Mouse (Mus musculus) midbrain, postnatal 0 days (tissue): ENCODE measurements around the gene Ubxn4. TPM values are rescaled to one million over a fixed set of nuclear protein-coding genes. Genes with fewer than 3 reads are reported as not detected.

Experiments
- ATAC-seq: fragments of 200-750 bp; cut with Nextera tagmentation; 2 replicates; pipeline ENCODE4 v1.8.0; 2017; ENCODE audit warnings: moderate number of reproducible peaks, mild to moderate bottlenecking, moderate TSS enrichment, moderate library complexity; ENCODE audit not compliant: low FRiP score
- DNase-seq: peaks from one replicate; pipeline ENCODE4 v3.0.0-alpha.2; 2015; ENCODE audit warnings: low spot score
- H3K27ac ChIP-seq: fragments of 300-500 bp; sonication (generic); 2 replicates; pipeline ENCODE4 v1.5.1; 2014; ENCODE audit warnings: low read depth, mild to moderate bottlenecking, low read length, mixed read lengths
- H3K27me3 ChIP-seq: fragments of 300-500 bp; sonication (generic); 2 replicates; pipeline ENCODE4 v1.6.1; 2014; ENCODE audit warnings: low read length, control low read depth, mixed read lengths; ENCODE audit not compliant: insufficient read depth
- H3K36me3 ChIP-seq: fragments of 300-500 bp; sonication (generic); 2 replicates; pipeline ENCODE4 v1.6.1; 2014; ENCODE audit warnings: low read length, control low read depth, mixed read lengths; ENCODE audit not compliant: insufficient read depth
- H3K4me1 ChIP-seq: fragments of 300-500 bp; sonication (generic); 2 replicates; pipeline ENCODE4 v1.6.1; 2014; ENCODE audit warnings: mild to moderate bottlenecking, control low read depth, antibody characterized with exemption, low read length, mixed read lengths; ENCODE audit not compliant: insufficient read depth
- H3K4me2 ChIP-seq: fragments of 300-500 bp; sonication (generic); 2 replicates; pipeline ENCODE4 v1.6.1; 2014; ENCODE audit warnings: low read depth, mild to moderate bottlenecking, low read length, mixed read lengths; ENCODE audit not compliant: poor library complexity, severe bottlenecking
- H3K4me3 ChIP-seq: fragments of 300-500 bp; sonication (generic); 2 replicates; pipeline ENCODE4 v1.5.1; 2014; ENCODE audit warnings: low read depth, mild to moderate bottlenecking, low read length, moderate library complexity
- H3K9ac ChIP-seq: fragments of 300-500 bp; sonication (generic); replicated peaks from 2 replicates; pipeline ENCODE4 v1.6.1; 2014; ENCODE audit warnings: mild to moderate bottlenecking, low read length, moderate library complexity, mixed read lengths; ENCODE audit not compliant: poor library complexity, severe bottlenecking
- H3K9me3 ChIP-seq: fragments of 300-500 bp; sonication (generic); 2 replicates; pipeline ENCODE4 v1.6.1; 2016; ENCODE audit warnings: low read length, control low read depth
- CTCF ChIP-seq: IDR thresholded peaks from 2 replicates; pipeline ENCODE4 v1.5.1; 2016; ENCODE audit warnings: antibody characterized with exemption, mild to moderate bottlenecking
- WGBS: fragments of 180-500 bp; shearing (Covaris S2); extraction: QIAGEN DNeasy Blood & Tissue Kit; methylation state at CpG from one replicate; pipeline ENCODE4 v1.1.7; 2014; 5-methylcytosine and 5-hydroxymethylcytosine counted together
- polyA plus RNA-seq: library from polyadenylated mRNA; unstranded; fragments of >200 nt; fragmentation: Nextera tagmentation; extraction: Ambion mirVana; gene quantifications from 2 replicates; pipeline ENCODE4 v1.2.1, GENCODE M21; 2015
- total RNA-seq: library from RNA; depleted of rRNA; stranded (reverse); fragments of >200 nt; gene quantifications from 2 replicates; pipeline ENCODE4 v1.2.3, GENCODE M21; 2014

Ubxn4 gene
- total and polyA plus RNA-seq, 2 experiments from 2014 or later = 39.5 to 84.3 TPM

- Histone ChIP-seq H3K9me3 (no peaks in the 10 kb centered on the region), H3K27ac (no peak overlapping the region), H3K4me3 (no peak overlapping the region), H3K4me1 (no peaks in the 10 kb centered on the region), H3K4me2 (no peak overlapping the region), H3K9ac (no peak overlapping the region), H3K36me3 (peaks cover 46% of the 10 kb centered on the region), H3K27me3 (no peaks in the 10 kb centered on the region)
- ATAC-seq = no peak
- no peak for TF ChIP-seq CTCF
- no peak for DNase-seq
- WGBS = 98% methylated on average over 3 of the region's 3 CpGs
Observed at GRCm38 (mm10) chr1:128278563-128278962, 34.8 kb downstream of the Ubxn4 start.

DNA sequence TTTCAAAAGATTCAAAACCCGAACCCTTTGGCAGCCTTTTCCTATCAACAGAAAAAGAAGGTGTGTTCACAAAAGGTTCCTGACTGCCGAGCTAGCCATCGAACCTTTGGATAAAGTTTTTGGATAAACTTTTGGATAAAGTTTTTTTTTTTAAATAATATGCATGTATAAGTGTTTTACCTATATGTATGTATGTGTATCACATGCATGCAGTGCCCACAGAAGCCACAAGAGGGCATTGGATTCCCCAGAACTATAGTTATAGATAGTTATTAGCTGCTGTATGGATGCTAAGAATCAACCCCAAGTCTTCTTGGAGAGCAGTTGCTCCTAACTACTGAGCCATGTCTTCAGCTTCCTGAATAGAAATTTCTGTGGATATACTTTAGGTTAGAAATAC, 38.0 kb downstream of the Ubxn4 start:
- ATAC-seq (no peak), DNase-seq (no peak)
- WGBS = 96% methylated on average over 3 of the region's 3 CpGs
- no peak overlapping the region for H3K27ac ChIP-seq
- peak; percentile 48 for TF ChIP-seq CTCF
- H3K9me3 ChIP-seq = no peaks in the 10 kb centered on the region
- no peak overlapping the region for H3K4me3 ChIP-seq
- H3K4me1 ChIP-seq = no peaks in the 10 kb centered on the region
- no peak overlapping the region for H3K9ac ChIP-seq
- no peak overlapping the region for H3K4me2 ChIP-seq
- no peaks in the 10 kb centered on the region for H3K27me3 ChIP-seq
- H3K36me3 ChIP-seq = peaks cover 29% of the 10 kb centered on the region

DNA sequence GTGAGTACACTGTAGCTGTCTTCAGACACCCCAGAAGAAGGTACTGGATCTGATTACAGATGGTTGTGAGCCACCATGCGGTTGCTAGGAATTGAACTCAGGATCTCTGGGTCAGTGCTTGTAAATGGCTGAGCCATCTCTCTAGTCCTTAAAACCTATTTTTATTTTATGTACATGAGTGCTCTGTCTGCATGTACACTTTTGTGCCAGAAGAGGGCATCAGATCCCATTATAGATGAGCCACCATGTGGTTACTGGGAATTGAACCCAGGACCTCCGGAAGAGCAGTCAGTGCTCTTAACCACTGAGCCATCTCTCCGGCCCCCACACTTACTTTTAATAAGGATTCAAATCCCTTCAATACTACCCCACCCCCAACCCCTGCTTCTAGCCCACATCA, 39.2 kb downstream of the Ubxn4 start:
- H3K9ac ChIP-seq = no peak overlapping the region
- no peak overlapping the region for H3K27ac ChIP-seq
- H3K4me3 ChIP-seq = no peak overlapping the region
- no peaks in the 10 kb centered on the region for H3K27me3 ChIP-seq
- DNase-seq (no peak), ATAC-seq (no peak)
- H3K4me2 ChIP-seq = no peak overlapping the region
- 94% methylated on average over 3 of the region's 3 CpGs for WGBS
- H3K9me3 ChIP-seq = no peaks in the 10 kb centered on the region
- peaks cover 19% of the 10 kb centered on the region for H3K36me3 ChIP-seq
- TF ChIP-seq CTCF = peak; percentile 27; the same call in 1 of the 2 replicates
- H3K4me1 ChIP-seq = no peaks in the 10 kb centered on the region

GRCm38 (mm10) chr1:128284157-128284690, 40.5 kb downstream of the Ubxn4 start:
- Histone ChIP-seq H3K27ac (no peak overlapping the region), H3K4me3 (no peak overlapping the region), H3K36me3 (peaks cover 11% of the 10 kb centered on the region), H3K9me3 (no peaks in the 10 kb centered on the region), H3K27me3 (no peaks in the 10 kb centered on the region), H3K4me1 (no peaks in the 10 kb centered on the region), H3K4me2 (no peak overlapping the region), H3K9ac (no peak overlapping the region)
- DNase-seq = no peak
- no peak for ATAC-seq
- TF ChIP-seq CTCF = no peak
- 94% methylated on average over 8 of the region's 8 CpGs for WGBS

DNA sequence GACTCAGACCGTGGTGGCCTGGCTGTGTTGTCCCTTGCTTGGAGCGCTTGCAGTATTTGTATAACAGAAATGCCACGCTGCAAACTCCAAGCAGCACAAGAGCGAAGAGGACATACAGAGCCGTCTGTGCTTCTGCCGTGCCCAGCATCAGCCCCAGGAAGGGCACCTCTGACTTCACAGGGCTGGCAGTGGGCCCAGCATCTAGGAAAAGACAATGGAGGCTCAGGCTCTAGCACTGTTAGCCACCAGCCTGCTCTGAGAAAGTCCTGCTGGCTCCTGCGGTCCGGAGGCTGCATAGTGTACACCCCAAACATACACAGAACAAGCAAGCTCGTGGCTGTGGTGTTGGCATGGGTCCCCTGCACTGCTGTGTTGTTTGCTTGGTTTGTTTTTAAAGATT, 41.4 kb downstream of the Ubxn4 start:
- 80% methylated on average over 9 of the region's 9 CpGs for WGBS
- no peak overlapping the region for H3K9ac ChIP-seq
- TF ChIP-seq CTCF = no peak
- no peak overlapping the region for H3K4me3 ChIP-seq
- no peak overlapping the region for H3K27ac ChIP-seq
- ATAC-seq (no peak), DNase-seq (no peak)
- H3K4me1 ChIP-seq = no peaks in the 10 kb centered on the region
- H3K27me3 ChIP-seq = no peaks in the 10 kb centered on the region
- H3K4me2 ChIP-seq = no peak overlapping the region
- peaks cover 4% of the 10 kb centered on the region for H3K36me3 ChIP-seq
- no peaks in the 10 kb centered on the region for H3K9me3 ChIP-seq

DNA sequence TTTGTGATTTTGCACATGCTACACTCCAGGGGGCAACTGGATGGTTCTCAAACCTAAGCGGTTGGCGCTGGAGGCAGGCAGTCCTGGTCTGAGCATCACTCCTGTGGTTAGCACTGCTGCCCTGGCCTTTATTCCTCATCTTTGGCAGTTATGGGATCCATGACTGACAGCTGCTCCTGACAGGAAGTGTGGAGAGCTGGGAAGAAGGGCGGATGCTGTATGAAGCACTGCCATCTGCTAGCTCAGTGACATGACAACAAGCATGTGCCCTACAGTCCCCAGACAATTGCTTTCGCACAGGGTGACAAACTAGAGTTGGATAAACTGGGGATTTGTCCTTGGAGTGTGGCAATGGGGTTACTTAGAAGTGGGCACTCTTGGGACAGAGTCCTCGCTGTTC, 46.5 kb downstream of the Ubxn4 start:
- no peak for TF ChIP-seq CTCF
- no peaks in the 10 kb centered on the region for H3K27me3 ChIP-seq
- no peaks in the 10 kb centered on the region for H3K9me3 ChIP-seq
- no peaks in the 10 kb centered on the region; the same call in 1 of the 2 replicates for H3K36me3 ChIP-seq
- no peak overlapping the region for H3K27ac ChIP-seq
- DNase-seq (peak; percentile 40), ATAC-seq (no peak)
- no peak overlapping the region for H3K4me2 ChIP-seq
- no peaks in the 10 kb centered on the region for H3K4me1 ChIP-seq
- no peak overlapping the region for H3K4me3 ChIP-seq
- no peak overlapping the region for H3K9ac ChIP-seq
- 85% methylated on average over 5 of the region's 5 CpGs for WGBS
